Mouse (Mus musculus) heart, postnatal 10 days (tissue): Measurements from ENCODE around the gene Xrn1. TPM values are rescaled to one million over a fixed set of nuclear protein-coding genes. Genes with fewer than 3 reads are reported as not detected.
"Not testable (repeated sequence)": the region's sequence is repeated elsewhere in the genome, so short reads cannot be mapped to it uniquely, and the experiment has no call there.

Experiments
- DNase-seq, 2 experiments: peaks; one replicate each; pipeline ENCODE4 v3.0.0; 2021
- intact Hi-C: fragments of 180-260 bp; cut with DNase I; formaldehyde crosslinking; loops from one replicate; pipeline ENCODE4 v1.15.1; 2025
- total RNA-seq, 2 experiments: library from RNA; stranded (reverse); gene quantifications; 2 replicates each; pipeline ENCODE4 v1.2.3; 2021

Xrn1 gene
- 10 to 100 TPM; 24.2 to 26.3 TPM for total RNA-seq

DNA sequence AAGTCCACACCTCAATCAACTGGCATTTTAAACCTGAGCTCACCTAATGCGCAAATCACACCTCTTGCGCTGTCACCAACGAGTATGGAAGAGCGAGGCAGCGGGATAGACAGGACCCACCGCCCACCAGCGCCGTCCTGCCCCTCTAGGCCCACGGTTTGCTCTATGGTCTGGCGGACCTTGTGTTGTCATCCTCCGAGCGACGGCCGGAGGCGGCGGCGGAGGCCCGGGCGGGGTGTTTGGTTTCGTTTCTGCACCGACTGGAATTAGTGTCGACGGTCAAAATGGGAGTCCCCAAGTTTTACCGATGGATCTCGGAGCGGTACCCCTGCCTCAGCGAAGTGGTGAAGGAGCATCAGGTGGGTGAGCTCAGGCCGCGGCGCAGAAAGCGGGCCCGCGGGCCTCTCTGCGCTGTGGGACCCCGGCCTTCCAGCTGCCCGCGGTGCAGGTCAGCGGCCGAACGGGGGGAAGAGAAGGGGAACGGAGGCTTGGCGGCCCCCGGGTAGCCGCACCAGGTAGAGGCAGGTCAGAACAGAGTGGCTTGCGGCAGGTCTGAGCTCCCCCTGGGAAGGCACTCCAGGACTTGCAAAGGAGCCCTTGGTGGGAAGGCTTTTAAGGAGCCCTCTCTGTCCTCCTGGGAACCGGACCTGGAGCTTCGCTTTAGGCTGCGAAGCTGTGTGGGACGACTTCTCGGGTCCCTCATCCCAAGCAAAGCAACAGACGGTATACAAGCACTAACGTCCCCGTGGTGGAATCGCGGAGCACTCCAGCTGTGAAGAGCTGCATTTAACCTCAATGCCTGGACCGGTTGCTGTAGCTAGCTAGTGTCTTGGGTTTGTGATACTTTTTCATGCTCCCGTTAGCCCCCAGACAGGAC is at the start of gene Xrn1:
Gene Xrn1, plus strand, starts transcription at position 176 of the 877 bp plus-strand sequence.
- intact Hi-C loops: loop anchor here (2.0 kb wide), 1 partner anchor 164 kb away; the partner anchor contains the start of gene Gk5
- DNase-seq: peak; percentile 95 to 96

DNA sequence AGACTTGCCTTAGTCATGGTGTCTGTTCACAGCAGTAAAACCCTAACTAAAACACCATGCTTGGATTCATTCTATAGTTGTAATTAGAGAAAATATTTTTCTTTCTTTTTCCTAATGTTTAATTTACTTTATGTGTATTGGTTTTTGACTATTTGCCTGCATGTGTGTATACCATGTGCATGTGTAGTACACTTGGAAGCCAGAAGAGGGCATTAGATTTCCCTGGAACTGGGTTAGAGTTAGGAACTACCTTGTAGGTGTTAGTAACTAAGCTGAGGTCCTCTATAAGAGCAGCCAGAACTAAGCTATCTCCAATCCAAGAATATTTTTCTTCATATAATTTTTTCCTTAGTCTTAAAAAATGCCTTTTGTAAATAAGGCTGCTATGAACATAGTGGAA is 21.7 kb upstream of the Xrn1 start:
- DNase-seq: no peak
- intact Hi-C loops: no loop called here

DNA sequence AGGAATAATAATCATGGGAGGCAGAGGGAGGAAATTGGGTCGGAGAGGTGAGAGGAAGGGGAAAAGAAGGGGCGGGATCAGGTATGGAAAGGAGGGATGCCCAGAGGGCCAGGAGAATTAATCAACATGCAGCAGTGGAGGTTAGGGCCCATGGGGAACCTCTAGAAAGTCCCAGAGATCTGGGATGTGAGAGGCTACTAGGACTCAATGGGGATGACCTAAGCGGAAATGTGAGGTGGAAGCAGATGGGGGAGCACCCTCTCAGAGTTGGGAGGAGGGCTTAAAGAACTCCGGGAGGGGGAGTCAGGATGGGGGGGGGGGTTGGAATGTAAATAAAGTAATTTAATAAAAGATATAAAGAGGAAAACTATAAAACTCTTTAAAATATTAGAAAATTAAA is 902 bp upstream of the Xrn1 start:
- intact Hi-C loops: loop anchor here (2.0 kb wide), 1 partner anchor 165 kb away; the partner anchor contains the start of gene Gk5
- DNase-seq: no peak

DNA sequence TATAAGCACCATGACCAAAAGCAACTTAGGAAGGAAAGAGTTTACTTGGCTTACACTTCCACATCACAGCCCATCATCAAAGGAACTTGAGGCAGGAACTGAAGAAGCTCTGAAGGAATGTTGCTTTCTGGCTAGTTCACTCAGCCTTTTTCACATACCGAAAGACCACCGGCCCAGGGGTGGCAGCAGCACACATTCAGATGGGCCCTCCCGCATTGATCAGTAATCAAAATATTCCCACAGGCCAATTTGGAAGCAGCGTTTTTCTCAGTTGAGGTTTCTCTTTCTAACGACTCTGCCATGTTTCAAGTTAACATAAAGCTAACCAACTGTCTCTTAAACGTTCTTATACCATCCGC is 355 bp upstream of the Xrn1 start:
- intact Hi-C loops: loop anchor here (2.0 kb wide), 1 partner anchor 165 kb away; the partner anchor contains the start of gene Gk5
- no peak for DNase-seq

DNA sequence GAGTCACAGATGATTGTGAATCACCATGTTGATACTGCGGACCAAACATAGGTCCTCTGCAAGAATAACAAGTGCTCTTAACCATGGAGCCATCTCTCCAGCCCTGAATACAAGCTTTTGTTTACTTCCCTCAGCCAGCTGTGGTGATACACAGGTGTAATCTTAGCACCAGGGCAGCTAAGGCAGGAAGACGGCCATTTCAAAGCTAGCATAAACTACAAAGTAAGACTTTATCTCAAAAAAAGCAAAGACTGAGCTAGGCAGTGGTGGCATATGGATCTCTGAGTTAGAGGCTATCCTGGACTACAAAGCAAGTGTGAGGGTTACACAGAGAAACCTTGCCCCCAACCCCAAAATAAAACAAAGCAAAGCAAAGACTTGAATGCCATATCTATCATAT is 3.1 kb downstream of the Xrn1 start:
- intact Hi-C loops: no loop called here
- DNase-seq: no peak

DNA sequence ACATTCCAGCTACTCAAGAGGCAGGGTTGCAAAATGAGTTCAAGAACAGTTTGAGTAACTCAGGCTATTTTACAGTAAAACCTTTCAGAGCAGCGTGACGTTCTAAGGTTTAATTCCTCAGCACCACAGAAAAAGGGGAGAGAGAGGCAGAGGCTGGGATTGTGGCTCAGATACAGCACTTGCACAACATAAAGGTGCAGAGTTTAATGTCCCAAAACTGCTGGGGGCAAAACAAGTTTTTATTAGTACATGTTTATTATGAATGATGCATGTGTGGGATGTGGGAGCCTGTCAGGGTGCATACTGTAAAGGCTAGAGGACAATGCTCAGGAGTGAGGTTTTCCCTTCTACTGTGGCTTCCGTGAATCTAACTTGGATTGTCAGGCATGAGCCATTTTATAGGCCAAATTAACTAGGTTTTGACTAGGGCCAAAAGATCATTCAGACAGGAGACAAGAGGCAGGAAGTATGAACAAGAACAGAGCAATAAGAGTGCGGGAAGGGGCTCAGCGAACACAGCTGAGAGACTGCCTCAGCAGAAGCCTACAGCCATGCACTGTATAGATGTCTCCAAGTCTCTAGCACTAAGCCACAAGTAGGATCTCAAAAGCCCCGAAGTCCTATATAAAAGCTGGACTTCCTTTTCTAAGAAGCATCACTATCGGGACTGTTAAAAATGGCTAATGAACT is 3.6 kb downstream of the Xrn1 start:
- DNase-seq: no peak
- intact Hi-C loops: no loop called here

DNA sequence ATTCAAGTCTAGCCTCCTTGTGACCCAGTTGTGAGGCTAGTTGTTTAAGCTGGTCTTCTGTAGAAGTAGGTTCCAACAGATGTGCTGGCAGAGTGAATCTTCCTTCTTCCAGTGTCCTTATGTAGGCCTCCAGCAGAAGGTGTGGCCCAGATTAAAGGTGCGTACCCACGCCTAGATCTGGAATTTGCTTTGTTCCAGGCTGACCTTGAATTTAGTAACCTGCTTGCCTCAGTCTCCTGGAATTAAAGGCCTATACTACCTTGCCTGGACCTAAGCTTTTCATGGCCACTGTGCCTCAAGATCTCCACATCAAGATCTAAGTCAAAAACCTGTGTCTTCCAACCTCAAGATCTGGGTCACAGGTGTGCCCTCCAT is 4.2 kb downstream of the Xrn1 start:
- intact Hi-C loops, DNase-seq: not testable (repeated sequence)

DNA sequence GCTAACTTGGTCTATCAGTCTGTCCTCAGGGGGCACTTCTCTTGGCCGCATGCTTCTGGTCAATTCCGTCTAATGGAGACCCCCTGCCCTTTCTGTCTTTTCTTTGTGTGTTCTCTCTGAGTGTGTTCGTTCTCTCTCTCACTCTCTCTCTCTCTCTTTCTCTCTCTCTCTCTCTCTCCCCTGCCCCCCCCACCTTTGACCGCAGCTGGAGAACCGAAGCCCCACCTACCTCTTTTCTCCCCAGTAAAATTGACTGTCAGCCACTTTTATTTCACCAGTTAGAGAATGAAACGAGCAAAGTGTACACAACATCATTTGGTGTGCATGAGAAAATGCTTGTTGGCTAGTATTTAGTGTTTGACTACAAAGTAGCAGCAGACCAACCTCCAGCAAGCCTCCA is 4.7 kb downstream of the Xrn1 start:
- DNase-seq: no peak
- intact Hi-C loops: no loop called here

DNA sequence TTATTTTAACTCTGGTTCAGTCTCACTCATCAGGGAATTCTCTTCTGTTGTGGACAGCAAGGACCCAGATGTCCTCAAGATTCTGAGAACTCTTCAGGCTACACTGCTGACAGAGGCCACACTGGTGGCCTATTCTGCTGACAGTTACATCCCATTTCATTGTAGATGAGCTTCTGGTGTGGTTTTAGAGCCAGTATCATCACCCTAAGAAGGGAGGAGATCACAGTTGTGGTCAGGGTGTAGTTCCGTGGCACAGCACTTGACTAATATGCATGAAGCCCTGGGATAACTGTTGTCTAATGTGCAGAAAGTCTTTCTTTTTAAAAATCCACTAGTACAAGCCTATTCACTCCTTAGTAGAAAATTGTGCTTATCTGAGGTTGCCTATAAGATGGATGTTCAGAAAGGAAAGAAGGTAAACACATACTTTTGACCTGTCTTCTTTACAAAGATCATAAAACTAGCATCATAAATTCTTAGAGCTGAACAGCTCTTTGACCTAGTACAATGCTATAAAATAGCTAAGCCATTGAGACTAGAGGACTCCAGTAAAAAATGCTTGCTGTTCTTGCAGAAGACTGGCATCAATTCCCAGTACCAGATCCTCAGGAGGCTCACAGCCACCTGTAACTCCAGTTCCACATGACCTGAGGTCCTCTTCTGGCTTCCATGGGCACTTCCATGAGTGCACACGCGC is 5.3 kb downstream of the Xrn1 start:
- intact Hi-C loops: no loop called here
- DNase-seq: no peak

DNA sequence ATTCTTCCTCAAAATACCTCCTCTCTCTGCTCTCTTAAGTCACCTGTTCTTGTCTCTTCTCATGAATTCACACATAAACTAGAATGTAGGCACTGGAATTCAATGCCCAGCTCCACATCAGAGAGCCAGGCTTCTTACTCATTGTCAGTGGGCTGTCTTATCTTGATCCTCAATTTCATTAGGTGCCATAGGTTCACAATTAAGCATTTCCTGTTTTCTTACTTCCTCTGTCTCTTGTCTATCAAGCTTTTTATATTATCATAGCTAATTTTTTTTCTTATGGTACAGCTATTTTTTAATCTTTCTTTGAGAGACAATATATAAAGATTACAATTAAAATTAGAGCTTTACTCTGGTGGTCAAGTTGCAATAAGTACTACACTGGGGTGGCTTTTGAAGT is 6.5 kb downstream of the Xrn1 start:
- no peak for DNase-seq
- intact Hi-C loops: no loop called here

DNA sequence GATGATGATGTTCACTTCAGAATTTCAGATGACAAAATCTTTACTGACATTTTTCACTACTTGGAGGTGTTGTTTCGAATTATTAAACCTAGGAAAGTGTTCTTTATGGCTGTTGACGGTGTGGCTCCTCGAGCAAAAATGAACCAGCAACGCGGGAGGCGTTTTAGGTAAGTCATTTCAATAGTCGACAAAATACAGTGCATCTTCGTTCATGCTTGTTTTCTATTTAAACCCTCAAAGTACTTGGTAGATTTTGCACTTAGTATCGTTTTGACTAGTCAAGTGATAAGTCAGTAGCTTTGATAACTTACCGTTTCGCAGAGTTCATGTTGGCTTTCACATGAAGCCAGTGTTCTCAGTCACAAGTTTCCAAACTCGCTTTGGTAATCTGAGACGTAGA is 9.5 kb downstream of the Xrn1 start:
- no peak for DNase-seq
- intact Hi-C loops: no loop called here

DNA sequence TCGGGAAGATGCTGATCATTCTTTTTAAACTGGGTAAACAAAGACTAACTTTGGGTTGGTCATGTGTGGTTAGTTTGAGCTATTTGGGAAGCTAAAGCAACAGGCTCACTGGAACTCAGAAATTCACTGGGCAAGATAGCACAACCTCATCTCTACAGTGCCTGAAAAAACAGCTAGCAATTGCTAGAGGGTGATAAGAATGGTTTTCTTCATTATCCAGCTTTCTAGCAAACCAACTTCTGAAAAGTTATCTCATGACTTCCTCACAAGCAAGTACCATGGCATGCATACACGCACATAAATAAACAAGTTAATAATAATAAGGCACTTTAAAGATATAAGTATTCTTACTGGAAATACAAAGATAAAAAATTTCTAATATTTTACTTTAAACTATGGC is 23.7 kb downstream of the Xrn1 start:
- no peak for DNase-seq
- intact Hi-C loops: no loop called here

DNA sequence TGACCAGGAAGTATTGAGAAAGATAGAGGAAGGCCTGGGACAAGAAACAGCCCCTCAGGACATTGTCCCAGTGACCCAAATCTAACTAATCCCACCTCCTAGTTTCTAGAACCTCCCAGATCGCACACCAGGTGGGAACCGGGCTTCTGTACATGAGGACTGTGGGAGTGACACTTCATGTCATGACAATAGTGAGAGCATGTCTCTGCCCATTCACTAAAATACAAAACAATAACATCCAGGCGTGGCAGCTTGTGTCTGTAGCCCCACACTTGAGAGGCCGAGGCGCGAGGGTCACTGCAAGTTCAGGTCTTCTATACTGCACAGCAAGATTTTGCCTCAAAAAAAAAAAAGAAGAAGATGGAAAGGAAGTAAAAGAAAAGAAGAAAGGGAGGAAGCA is 25.3 kb downstream of the Xrn1 start:
- intact Hi-C loops: no loop called here

DNA sequence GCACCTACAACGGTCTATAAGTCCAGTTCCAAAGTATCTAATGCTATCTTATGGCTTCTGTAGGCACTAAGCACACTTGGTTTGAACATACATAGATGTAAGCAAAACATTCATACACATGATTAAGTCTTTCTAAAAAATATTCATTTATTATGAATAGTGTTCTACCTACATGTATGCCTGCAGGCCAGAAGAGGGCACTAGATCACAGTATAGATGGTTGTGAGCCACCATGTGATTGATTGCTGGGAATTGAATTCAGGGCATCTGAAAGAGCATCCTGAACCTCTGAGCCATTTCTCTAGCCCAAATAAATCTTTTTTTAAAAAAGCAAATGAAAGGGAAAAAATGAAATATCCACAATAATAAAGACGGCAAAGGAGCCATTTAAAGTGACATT is 37.7 kb downstream of the Xrn1 start:
- no peak for DNase-seq
- intact Hi-C loops: no loop called here

More for the DNA sequence above, 25.3 kb downstream of the Xrn1 start:
- no peak for DNase-seq

DNA sequence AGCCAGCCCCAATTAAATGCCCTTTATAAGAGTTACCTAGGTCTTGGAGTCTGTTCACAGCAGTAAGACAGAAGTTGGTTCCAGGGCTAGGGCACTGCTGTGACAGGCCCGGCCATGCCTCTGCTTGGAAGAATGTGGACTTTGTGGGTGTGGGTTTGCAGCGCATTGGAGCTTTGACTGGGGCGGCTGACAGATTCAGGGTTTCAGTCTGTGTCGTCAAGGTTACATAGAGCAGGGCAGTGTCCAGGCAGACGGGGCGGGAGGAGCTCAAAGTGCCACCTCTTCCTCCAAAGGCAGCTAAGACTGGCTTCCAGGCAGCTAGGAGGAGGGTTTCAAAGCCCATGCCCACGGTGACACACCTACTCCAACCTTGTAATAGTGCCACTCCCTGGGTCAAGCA is 49.9 kb downstream of the Xrn1 start:
- DNase-seq: no peak
- intact Hi-C loops: no loop called here

DNA sequence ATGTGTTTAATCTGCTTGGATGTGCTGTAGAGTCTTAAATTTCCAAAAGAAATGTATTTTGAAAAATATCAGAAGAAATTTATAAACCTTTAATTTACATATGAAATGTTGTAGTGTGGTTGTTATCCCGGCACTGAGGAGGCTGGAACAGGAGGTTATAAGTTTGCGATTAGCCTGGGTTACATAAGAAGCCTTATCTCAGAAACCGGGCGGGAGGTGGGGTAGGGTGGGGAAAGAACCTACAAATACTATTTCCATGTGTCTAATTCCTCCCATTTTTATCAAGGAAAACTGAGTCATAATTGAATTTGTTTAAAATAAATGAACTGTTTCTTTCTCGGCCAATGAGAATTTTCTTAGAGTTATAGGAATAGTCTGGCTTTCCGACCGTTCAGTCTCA is 56.1 kb downstream of the Xrn1 start:
- intact Hi-C loops: no loop called here
- no peak for DNase-seq

DNA sequence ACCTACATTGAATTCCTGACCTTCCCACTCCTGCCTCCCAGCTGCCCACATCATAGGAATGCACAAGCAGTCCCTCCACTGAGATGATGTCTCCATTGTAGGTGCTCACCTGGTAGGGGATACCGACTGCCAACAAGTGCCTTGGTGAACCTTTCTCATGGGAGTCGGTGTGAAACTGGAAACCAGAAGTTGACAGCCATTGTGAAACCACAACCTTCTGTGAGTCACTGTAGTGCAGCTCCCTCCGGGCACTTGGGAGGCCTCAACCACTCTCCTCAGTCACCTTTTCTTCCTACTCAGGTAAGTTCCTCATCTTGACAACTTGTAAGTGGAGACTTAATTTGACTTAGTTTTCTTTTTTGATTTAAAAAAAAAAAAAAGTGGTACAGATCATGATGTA is 69.4 kb downstream of the Xrn1 start:
- intact Hi-C loops: no loop called here
- DNase-seq: no peak

DNA sequence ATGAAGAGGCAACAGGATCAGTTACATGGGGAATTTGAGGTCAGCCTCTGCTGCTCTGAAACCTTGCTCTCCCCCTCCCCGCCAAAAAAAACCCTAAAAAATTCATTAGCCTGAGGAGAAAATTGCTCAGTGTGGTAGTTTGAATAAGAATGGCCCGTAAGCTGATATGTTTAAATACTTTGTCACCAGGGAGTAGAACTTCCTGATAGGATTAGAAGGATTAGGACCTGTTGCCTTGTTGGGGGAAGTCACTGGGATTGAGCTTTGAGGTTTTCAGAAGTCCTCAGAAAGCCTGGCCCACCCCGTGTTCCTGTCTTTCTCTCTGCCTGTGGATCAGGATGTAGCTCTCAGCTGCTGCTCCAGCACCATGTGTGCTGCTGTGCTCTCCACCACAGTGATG is 73.4 kb downstream of the Xrn1 start:
- no peak for DNase-seq
- intact Hi-C loops: no loop called here

DNA sequence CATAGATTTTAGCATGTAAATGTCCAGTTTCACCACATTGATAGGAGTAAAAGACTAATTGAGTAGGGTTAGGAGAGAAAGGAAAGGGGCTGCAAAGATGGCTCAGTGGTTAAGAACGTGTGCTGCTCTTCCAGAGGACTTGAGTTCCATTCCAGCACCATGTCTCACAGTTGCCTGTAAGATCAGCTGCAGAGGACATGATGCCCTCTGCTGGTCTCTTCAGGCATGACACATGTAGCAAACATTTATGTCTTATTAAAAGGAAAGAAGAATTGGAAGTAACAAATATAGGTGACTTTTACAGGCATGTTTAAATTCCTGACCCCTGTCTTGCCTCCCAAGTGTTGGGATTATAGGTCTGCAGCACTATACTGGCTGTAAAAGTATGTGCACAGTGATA is 74.3 kb downstream of the Xrn1 start:
- intact Hi-C loops: no loop called here
- DNase-seq: peak; percentile 24 to 41

DNA sequence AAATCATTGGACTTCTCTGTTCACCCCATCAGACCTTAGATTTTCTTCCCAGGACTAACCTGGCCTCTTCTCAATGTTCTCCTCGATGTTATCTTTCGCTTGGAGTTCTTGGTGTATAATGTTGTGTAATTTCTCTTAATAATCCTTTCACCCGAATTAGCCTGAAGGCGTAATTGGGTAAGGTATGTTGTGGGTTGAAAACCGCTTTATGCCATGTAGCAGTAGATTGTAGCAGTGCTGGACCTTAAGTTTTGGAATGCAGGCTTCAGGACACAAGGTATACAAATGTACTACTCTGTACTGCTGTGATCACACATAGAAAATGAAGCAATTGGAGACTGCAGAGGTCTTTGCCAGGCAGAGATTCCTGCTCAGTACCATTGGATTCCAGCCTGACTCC is 75.3 kb downstream of the Xrn1 start:
- DNase-seq: no peak
- intact Hi-C loops: no loop called here

DNA sequence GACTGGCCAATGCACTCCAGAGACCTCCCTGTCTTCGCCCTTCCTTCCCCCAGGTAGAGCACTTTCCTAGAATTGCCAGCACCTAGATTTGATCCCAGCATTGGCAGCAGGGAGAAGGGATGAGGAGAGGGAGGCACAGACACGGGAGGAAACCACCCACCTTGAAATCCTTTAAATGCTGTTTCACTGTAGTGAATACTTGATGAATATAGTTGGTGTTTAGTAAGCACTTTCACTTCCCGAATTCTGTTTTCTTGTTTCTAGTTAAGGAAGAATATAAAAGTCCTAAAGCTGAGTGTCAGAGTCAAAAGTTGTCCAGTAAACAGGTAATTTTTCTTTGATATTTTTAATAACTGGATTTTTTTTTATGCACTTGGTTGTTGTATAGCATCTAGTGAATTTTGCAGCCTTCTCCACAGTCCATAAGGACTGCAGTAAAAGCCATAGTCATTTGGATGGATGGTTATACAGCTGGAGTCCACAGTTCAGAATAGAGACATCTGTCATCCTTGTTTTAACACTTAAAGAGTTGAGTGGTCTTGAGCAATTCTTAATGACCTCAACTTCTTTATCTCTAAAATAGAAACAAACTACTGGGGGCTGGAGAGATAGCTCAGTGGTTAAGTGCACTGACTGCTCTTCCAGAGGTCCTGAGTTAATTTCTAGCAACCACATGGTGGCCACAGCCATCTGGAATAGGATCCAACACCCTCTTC is 81.0 kb downstream of the Xrn1 start:
- intact Hi-C loops: loop anchor here (5.0 kb wide), 1 partner anchor 132 kb away; no protein-coding TSS in a partner anchor
- no peak for DNase-seq
